Mouse (Mus musculus): Measurements from ENCODE around the gene Gm9117.
"Not testable (repeated sequence)": the region's sequence is repeated elsewhere in the genome, so short reads cannot be mapped to it uniquely, and the experiment has no call there.

- TF ChIP-seq CTCF (IDR thresholded peaks at IDR 0.05; ENCODE audit: control insufficient read depth, insufficient read depth, insufficient read length); USF1 (IDR thresholded peaks at IDR 0.05; ENCODE audit: low read depth); MYOD1 (IDR thresholded peaks at IDR 0.05; ENCODE audit: control insufficient read depth, insufficient read length, low read depth); MYOG (IDR thresholded peaks at IDR 0.05; ENCODE audit: control insufficient read depth, extremely low read depth, insufficient read length): not testable (repeated sequence)
These were observed 25.6 kb upstream of the Gm9117 start for GRCm38 (mm10) chr3:93968938-93969337.

All from C2C12 (cell line).